Mouse (Mus musculus) embryonic fibroblast, embryonic 13.5 days (primary cell): ENCODE results near the gene Zfp622.

Source experiments
- CTCF ChIP-seq: IDR thresholded peaks from 2 replicates; pipeline ENCODE4 v1.5.1; 2011; ENCODE audit warnings: mild to moderate bottlenecking, control low read depth, low read length, moderate library complexity, borderline replicate concordance; ENCODE audit not compliant: insufficient read depth
- POLR2A ChIP-seq: IDR thresholded peaks from 2 replicates; pipeline ENCODE4 v1.6.1; 2011; ENCODE audit warnings: low read depth, mild to moderate bottlenecking, control low read depth, low read length, moderate library complexity

GRCm38 (mm10) chr15:25956001-25956400 is 28.2 kb upstream of the Zfp622 start:
- TF ChIP-seq CTCF, result no peak
- no peak for TF ChIP-seq POLR2A
